Mouse (Mus musculus): ENCODE measurements at regions not wholly inside any gene's neighbourhood (a gene's known extent, or its start where the extent isn't known, plus 50 kb on each side); places are given as distances from the start of the nearest gene placed in this dataset.

DNA sequence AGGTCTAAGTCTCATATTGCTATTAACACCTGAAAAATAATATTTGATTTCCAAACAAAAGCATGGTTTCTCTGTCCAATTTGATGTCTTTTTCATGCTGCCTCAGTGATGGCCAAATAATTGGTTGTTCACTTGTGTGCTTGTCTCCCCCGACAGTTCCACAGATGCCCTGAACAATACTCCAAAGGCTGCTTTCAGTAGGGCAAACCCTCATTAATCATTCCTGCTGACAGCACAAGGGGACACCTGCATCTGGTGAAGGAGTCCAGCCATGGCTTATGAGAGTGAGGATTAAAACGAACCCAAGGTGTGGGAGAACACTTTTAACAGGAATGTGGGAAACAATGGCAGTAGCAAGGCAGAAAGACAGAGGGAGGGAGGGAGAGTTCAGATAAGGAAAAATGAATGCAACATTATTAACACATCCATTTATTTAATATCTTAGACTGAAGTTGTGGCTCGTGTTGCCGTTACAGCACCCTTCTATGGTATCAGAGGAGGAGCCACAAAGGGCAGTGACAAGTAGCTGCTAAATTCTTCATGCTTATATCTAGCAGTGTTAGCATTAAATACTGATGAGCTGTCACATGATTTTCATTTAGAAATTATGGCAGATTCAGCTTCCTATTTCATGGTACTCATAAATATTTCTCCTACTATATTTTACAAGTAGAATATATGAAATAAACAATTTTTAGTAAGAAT is 501.8 kb upstream of the Mms22l start:
- DNase-seq (ENCODE audit: low spot score) (peak; percentile 64), ATAC-seq (ENCODE audit: low FRiP score) (peak; percentile 94)
- H3K27ac ChIP-seq (ENCODE audit: low read depth, low read length) = peak overlapping the region; percentile 30; the same call in 1 of the 2 replicates
- H3K27me3 ChIP-seq (ENCODE audit: control insufficient read depth, insufficient read depth, low read length) = no peaks in the 10 kb centered on the region
- no peak overlapping the region for H3K4me2 ChIP-seq (replicated peaks; ENCODE audit: low read depth, low read length)
- no peaks in the 10 kb centered on the region for H3K9me3 ChIP-seq (ENCODE audit: control insufficient read depth, low read length)
- H3K4me3 ChIP-seq (ENCODE audit: low read depth, low read length) = no peak overlapping the region
- H3K9ac ChIP-seq (ENCODE audit: low read depth, low read length) = no peak overlapping the region
- WGBS = 22% methylated on average over 4 of the region's 4 CpGs
- H3K36me3 ChIP-seq (ENCODE audit: control insufficient read depth, insufficient read depth, low read length) = no peaks in the 10 kb centered on the region
- H3K4me1 ChIP-seq (replicated peaks; ENCODE audit: control insufficient read depth, insufficient read depth, low read length) = peaks cover 2% of the 10 kb centered on the region; the same call in 1 of the 2 replicates

DNA sequence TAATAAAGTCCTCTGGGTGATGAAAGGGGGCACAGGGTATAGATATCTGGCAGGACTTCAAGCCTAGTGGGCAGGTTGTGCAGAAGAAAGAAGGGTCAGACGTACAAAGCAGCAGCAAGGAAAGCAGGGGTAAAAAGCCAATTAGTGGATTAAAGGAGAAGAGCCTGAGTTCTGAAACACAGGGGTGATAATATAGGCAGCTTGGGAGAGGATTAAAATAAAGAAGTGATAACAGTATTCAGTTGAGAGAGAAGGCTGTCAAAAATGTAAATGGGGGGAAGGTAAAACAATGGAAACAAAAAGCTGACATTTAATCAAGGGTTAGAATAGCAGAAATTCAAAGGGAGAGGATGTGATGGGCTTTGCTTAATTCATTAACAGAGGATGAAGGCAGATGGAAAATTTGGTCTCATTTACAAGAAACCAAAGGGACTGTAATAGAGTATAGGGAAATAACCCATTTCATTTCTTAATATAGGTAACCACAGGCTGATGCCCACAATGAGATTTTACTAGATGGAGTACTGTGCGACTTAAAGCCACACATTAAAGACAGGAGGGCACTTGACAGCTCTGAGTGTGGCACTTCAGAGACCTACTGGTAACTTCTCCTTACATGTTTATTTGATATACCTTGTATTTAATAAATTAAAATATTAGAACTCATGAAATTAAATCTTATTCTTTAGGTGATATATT is 489.8 kb upstream of the Mms22l start:
- DNase-seq (ENCODE audit: low spot score) (no peak), ATAC-seq (ENCODE audit: low FRiP score) (no peak)
- no peaks in the 10 kb centered on the region for H3K27me3 ChIP-seq (ENCODE audit: control insufficient read depth, insufficient read depth, low read length)
- no peak overlapping the region for H3K4me2 ChIP-seq (replicated peaks; ENCODE audit: low read depth, low read length)
- no peaks in the 10 kb centered on the region for H3K9me3 ChIP-seq (ENCODE audit: control insufficient read depth, low read length)
- no peaks in the 10 kb centered on the region for H3K36me3 ChIP-seq (ENCODE audit: control insufficient read depth, insufficient read depth, low read length)
- H3K27ac ChIP-seq (ENCODE audit: low read depth, low read length) = no peak overlapping the region
- no peaks in the 10 kb centered on the region for H3K4me1 ChIP-seq (replicated peaks; ENCODE audit: control insufficient read depth, insufficient read depth, low read length)
- H3K4me3 ChIP-seq (ENCODE audit: low read depth, low read length) = no peak overlapping the region
- H3K9ac ChIP-seq (ENCODE audit: low read depth, low read length) = no peak overlapping the region
- whole genome bisulfite sequencing = 58% methylated on average over 2 of the region's 2 CpGs

DNA sequence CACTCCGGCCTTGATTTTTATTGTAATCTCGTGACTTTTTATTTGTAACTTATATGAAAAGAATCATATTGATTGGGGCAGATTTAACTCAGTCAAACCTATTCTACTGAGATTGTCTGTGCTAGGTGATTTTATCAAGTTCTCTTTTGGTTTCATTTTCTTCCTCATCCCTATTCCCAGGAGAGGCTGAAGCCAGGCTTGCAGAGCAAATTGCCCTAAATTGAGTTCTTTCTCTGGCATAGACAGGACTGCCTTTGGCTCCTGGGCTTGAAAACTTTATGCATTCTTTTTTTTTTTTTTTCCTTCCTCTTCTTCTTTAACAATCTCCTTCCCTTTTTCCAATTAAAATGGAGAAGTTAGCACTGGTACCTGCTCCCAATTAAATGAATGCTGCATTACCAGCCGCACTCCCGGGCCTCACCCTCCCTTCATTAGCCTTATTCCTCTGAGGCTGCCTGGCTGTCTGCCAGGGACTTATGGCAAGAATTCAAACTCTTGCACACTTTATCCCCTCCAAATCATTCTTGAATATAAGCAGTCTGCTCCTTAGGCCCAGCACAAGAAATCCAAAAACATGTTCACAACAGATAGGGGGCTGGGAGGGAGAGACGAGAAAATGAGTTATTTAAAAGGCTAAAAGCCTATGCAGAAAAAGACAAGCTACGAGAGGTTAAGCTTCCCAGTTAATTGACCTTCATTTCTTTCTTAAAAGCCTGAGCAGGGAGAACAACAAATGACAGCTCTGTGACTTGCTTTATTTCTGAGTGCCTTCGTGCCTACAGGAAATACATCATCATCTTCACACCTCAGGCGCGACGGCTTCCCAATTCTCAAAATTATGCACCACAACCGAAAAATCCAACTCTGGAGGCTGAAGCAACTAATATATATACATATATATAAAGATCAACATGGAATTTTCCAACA is 476.8 kb upstream of the Mms22l start:
- Histone ChIP-seq H3K4me3 (ENCODE audit: low read depth, low read length) (no peak overlapping the region), H3K4me1 (replicated peaks; ENCODE audit: control insufficient read depth, insufficient read depth, low read length) (no peaks in the 10 kb centered on the region), H3K27ac (ENCODE audit: low read depth, low read length) (no peak overlapping the region), H3K4me2 (replicated peaks; ENCODE audit: low read depth, low read length) (no peak overlapping the region), H3K9me3 (ENCODE audit: control insufficient read depth, low read length) (no peaks in the 10 kb centered on the region), H3K27me3 (ENCODE audit: control insufficient read depth, insufficient read depth, low read length) (no peaks in the 10 kb centered on the region), H3K9ac (ENCODE audit: low read depth, low read length) (no peak overlapping the region), H3K36me3 (ENCODE audit: control insufficient read depth, insufficient read depth, low read length) (no peaks in the 10 kb centered on the region)
- 81% methylated on average over 11 of the region's 11 CpGs for WGBS
- ATAC-seq (ENCODE audit: low FRiP score) (no peak), DNase-seq (ENCODE audit: low spot score) (no peak)
